Mouse (Mus musculus) ES-Bruce4 (cell line): ENCODE results near the gene Akr7a5.

ENCODE experiments used
- EP300 ChIP-seq: IDR thresholded peaks from 2 replicates; pipeline ENCODE4 v1.6.1; 2011; ENCODE audit warnings: low read depth, low read length; ENCODE audit not compliant: insufficient read depth
- POLR2A ChIP-seq: IDR thresholded peaks from one replicate; pipeline ENCODE4 v1.8.1; 2011; ENCODE audit warnings: low read length; ENCODE audit not compliant: insufficient read depth

- TF ChIP-seq POLR2A = no peak
- TF ChIP-seq EP300 = no peak
Observed at GRCm38 (mm10) chr4:139345416-139346019, 35.0 kb downstream of the Akr7a5 start.
